Mouse (Mus musculus): ENCODE measurements at regions not wholly inside any gene's neighbourhood (a gene's known extent, or its start where the extent isn't known, plus 50 kb on each side); places are given as distances from the start of the nearest gene placed in this dataset.

DNA sequence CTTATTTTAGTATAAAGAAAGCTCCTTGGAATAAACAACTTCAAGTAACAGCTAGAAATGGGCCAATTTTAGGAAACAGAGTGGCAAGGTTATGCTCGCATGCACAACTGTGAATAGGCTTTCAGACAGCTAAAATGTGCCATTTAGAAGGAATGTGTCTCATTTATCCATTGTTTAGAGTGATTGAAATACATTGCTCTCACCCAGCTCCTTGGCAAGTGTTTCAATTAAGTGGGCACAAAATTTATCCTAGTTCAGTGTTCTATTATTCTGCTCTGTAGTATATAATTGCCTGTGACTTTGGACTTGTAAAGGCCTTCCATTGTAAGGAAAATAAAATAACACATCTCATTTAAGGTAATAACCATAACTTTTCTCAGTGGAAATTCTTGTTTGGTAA, 519.9 kb upstream of the Pcdh7 start:
- no peak for DNase-seq (ENCODE audit: low read depth, low spot score)

DNA sequence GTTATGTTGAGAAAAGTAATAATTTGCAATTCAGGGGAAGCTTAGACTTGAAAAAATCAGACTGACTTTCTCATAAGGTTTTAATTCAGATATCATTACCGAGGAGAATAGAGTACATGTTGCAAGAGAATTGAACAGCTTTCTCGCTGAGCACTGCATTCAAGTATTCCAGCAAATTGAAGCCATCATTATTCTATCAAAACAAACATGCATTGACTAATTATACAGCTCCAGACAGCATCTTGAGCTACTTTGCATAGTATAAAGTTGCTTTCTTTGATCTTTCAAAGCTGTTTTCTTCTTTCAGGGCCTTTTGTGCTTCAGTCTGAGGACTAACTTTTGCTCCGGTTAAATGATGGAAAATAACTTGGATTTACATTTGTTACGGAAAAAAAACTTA, 517.3 kb upstream of the Pcdh7 start:
- DNase-seq (ENCODE audit: low read depth, low spot score): peak; percentile 4

Data from brain, embryonic 18.5 days (tissue).